Mouse (Mus musculus): ENCODE measurements around the gene Unc13b.

DNA sequence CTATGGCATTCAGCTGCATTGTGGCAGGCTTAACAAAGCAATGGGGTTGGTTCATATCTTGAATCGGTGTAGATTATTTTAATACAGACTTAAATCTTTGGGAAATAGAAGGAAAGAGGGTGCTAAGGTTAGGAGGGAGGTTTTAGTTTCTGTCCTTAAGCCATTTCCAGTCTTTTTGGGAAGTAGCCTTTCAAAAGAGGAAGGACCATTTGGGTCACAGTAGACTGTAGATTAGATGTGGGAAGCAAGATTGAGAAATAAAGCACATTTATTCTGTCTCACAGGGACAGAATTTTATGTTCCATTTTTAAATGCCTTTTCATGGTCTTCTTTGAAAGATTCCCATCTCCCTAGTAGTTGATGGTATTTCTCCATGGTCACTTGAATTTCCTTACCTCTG, 159.2 kb downstream of the Unc13b start:
- TF ChIP-seq CTCF (IDR thresholded peaks at IDR 0.05; ENCODE audit: borderline replicate concordance, control insufficient read depth, extremely low read depth, insufficient read depth, low read length, poor library complexity) (no peak), POLR2A (IDR thresholded peaks at IDR 0.05; ENCODE audit: control insufficient read depth, extremely low read depth, insufficient read depth, low read length, poor library complexity) (no peak)
